Mouse (Mus musculus) CD4-positive naive resting alpha-beta T cell, adult 76 days (primary cell): ENCODE data around the gene Gata3. TPM values are rescaled to one million over a fixed set of nuclear protein-coding genes. Genes with fewer than 3 reads are reported as not detected.

ENCODE experiments used
- total RNA-seq: library from RNA; stranded (reverse); gene quantifications from one replicate; pipeline ENCODE4 v1.2.4, GENCODE M21; 2023

The Gata3 gene
- 79.4 TPM for total RNA-seq

GRCm38 (mm10) chr2:9889651-9890183 lies at the start of gene Gata3:
Gene Gata3, minus strand, starts transcription at chr2:9890034.

DNA sequence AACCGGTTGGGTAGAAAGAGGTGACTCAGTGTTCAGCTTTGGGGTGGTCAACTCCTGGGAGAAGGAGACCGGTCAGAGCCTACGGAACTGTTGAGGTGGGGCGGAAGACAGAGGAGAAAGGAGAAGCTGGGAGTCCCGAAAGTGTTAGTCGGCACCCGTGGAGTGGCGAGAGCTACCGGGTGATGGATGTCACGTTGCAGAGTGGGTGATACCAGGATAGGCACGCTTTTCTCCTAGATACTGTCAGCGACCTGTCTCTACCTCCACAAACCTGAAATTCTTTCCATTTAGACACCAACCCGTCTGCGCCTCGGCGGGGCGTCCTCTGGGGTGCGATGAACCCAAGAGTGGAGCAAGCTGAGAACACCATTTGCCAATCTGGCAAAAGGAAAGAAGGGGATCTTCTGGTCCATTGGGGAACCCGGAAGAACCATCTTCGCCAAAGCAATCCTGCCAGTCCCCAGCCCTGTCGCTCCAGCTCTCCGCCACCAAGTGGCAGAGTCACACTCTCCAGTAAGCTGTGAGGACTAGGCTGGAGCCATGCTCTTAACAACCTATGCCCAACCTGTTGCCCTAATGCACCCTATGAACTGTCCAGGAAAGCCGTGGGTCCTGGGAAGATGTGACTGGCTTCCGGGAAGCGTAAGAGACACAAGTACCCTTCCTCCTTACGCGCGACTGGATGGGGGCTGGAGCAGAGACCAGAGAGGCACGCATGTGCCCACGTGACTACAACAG lies 752 bp downstream of the Gata3 start, which contains the start of gene 9230102O04Rik:
9230102O04Rik (minus strand) TSS at position 628 of the 738 bp plus-strand sequence.

GRCm38 (mm10) chr2:9881051-9881591 lies 8.7 kb downstream of the Gata3 start, which contains the start of gene 4930412O13Rik:
Gene 4930412O13Rik, plus strand, starts transcription at chr2:9881252.

Other genes with a start within 250 kb of the Gata3 start
- not detected for gene 4930412O13Rik, start 8.8 kb downstream of the Gata3 start, total RNA-seq
- gene 9230102O04Rik, start 494 bp downstream of the Gata3 start, total RNA-seq: not detected
- 29.9 TPM for gene Taf3, start 158.6 kb upstream of the Gata3 start, total RNA-seq
- 118 TPM for gene Atp5c1, start 190.5 kb upstream of the Gata3 start, total RNA-seq
- 20.0 TPM for gene Kin, start 190.6 kb upstream of the Gata3 start, total RNA-seq
- not detected for gene Itih2, start 241.4 kb upstream of the Gata3 start, total RNA-seq